Mouse (Mus musculus): ENCODE data around the gene Hoxd3. TPM values are rescaled to one million over a fixed set of nuclear protein-coding genes. Genes with fewer than 3 reads are reported as not detected.

The Hoxd3 gene
- total and polyA plus RNA-seq, 3 experiments, result not detected

DNA sequence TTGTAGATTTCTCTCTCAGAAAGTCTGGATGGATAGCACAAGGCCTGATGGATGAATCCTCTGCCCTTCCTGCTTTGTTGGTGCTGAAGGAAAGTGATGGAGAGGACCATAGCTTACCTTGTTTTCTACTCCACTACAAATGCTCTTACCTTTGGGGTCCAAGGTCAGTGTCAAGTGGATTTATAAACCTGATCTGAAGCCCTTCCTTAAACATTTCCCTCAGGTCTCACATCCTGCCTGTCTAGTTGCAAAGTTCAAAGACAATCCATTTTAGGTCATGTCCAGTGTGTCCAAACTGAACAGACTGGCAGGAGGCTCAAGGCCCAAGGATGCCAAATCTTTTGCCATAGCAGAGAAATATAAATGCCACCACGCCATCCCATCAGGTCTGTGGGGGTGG lies 40.1 kb downstream of the Hoxd3 start:
- no peak for TF ChIP-seq CHD2 (IDR thresholded peaks at IDR 0.05; ENCODE audit: low read length)
- no peak for TF ChIP-seq MAZ (IDR thresholded peaks at IDR 0.05; ENCODE audit: low read depth, low read length)
- TF ChIP-seq POLR2AphosphoS2 (IDR thresholded peaks at IDR 0.05; ENCODE audit: low read length), result no peak
- TF ChIP-seq ETS1 (IDR thresholded peaks at IDR 0.05; ENCODE audit: low read depth, low read length), result no peak
- TF ChIP-seq ZNF384 (IDR thresholded peaks at IDR 0.05; ENCODE audit: low read depth, low read length), result no peak
- no peak for TF ChIP-seq ZMIZ1 (IDR thresholded peaks at IDR 0.05; ENCODE audit: low read depth, low read length)
- no peak for TF ChIP-seq TBP (IDR thresholded peaks at IDR 0.05; ENCODE audit: low read depth, low read length)
- no peak for TF ChIP-seq E2F4 (IDR thresholded peaks at IDR 0.05; ENCODE audit: borderline replicate concordance, low read depth, low read length)
- no peak for TF ChIP-seq MYB (IDR thresholded peaks at IDR 0.05; ENCODE audit: low read depth, low read length)
- TF ChIP-seq JUND (IDR thresholded peaks at IDR 0.05; ENCODE audit: low read depth, low read length), result no peak
- no peak for TF ChIP-seq CHD1 (IDR thresholded peaks at IDR 0.05; ENCODE audit: low read depth, low read length)
- no peak for TF ChIP-seq MAX (IDR thresholded peaks at IDR 0.05; ENCODE audit: low read length)
- no peak for TF ChIP-seq ZC3H11A (IDR thresholded peaks at IDR 0.05; ENCODE audit: low read depth, low read length)
- Histone ChIP-seq H3K9me3 (replicated peaks; ENCODE audit: insufficient read depth, low read length) (no peaks in the 10 kb centered on the region), H3K27ac (ENCODE audit: control insufficient read depth, low read depth, low read length) (no peak overlapping the region), H3K4me3 (ENCODE audit: control insufficient read depth in 1 of 2, insufficient read depth in 1 of 2, low read depth in 2 of 2, low read length in 2 of 2) (no peak overlapping the region), H3K79me2 (ENCODE audit: control insufficient read depth, insufficient read depth, low read length, poor library complexity) (no peaks in the 10 kb centered on the region), H3K9ac (ENCODE audit: control insufficient read depth, low read depth, low read length, poor library complexity, severe bottlenecking) (no peak overlapping the region), H3K27me3 (ENCODE audit: control insufficient read depth in 1 of 2, insufficient read depth in 2 of 2, low read length in 2 of 2) (no peaks in the 10 kb centered on the region; a peak in 1 of 4 replicates), H3K4me1 (ENCODE audit: control insufficient read depth in 1 of 2, insufficient read depth in 2 of 2, low read length in 2 of 2) (no peaks in the 10 kb centered on the region), H3K36me3 (ENCODE audit: control insufficient read depth in 1 of 2, insufficient read depth in 2 of 2, low read length in 2 of 2) (no peaks in the 10 kb centered on the region)
- no peak for DNase-seq (ENCODE audit: low read depth, low spot score)

DNA sequence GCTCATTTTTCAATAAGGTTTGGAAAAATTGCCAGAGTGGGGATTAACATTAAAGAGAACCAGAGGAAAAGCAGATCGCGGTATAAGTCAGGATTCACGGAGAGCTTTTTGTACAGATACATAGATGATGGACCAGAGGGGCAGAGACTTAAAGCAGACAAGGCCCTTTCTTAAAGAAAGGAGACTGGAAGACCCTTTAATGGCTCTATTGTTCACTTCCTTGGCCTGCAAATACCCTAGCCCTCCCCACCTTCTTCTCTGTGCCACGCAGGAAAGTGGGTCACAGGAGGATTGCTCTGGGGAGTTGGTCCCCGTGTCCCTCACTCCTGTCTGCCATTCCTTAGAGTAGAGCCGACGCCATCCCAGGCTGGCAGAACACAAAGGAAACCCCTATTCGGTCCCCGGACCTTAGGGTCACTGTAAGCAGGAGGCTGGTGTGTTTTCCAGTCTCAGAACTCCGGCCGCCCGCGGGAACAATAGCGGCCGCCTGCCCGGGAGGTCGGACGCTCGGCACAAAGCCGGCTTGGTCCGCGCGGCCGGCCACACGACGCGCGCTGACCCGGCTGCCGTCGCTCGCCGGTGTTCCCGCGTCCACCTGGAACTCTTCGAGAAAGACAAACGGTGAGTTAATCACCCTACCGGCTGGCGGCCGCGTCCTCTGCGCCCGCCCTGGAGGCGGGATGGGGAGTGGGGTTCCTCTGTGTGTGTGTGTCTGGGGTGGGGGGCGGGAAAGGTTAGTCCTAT lies 40.9 kb downstream of the Hoxd3 start:
- Histone ChIP-seq H3K36me3 (ENCODE audit: control insufficient read depth in 1 of 2, insufficient read depth in 2 of 2, low read length in 2 of 2) (no peaks in the 10 kb centered on the region), H3K79me2 (ENCODE audit: control insufficient read depth, insufficient read depth, low read length, poor library complexity) (no peaks in the 10 kb centered on the region), H3K27me3 (ENCODE audit: control insufficient read depth in 1 of 2, insufficient read depth in 2 of 2, low read length in 2 of 2) (peaks cover 0 to under 1% of the 10 kb centered on the region in 2 experiments; a peak in 1 of 4 replicates), H3K27ac (ENCODE audit: control insufficient read depth, low read depth, low read length) (no peak overlapping the region), H3K9me3 (replicated peaks; ENCODE audit: insufficient read depth, low read length) (no peaks in the 10 kb centered on the region), H3K9ac (ENCODE audit: control insufficient read depth, low read depth, low read length, poor library complexity, severe bottlenecking) (no peak overlapping the region), H3K4me1 (ENCODE audit: control insufficient read depth in 1 of 2, insufficient read depth in 2 of 2, low read length in 2 of 2) (no peaks in the 10 kb centered on the region), H3K4me3 (ENCODE audit: control insufficient read depth in 1 of 2, insufficient read depth in 1 of 2, low read depth in 2 of 2, low read length in 2 of 2) (no peak overlapping the region)
- no peak for DNase-seq (ENCODE audit: low read depth, low spot score)
- TF ChIP-seq GABPA (IDR thresholded peaks at IDR 0.05; ENCODE audit: low read depth, low read length) (no peak), USF1 (IDR thresholded peaks at IDR 0.05; ENCODE audit: low read depth, low read length) (no peak), SIN3A (IDR thresholded peaks at IDR 0.05; ENCODE audit: low read length) (no peak), HCFC1 (IDR thresholded peaks at IDR 0.05; ENCODE audit: low read depth, low read length) (no peak), E2F4 (IDR thresholded peaks at IDR 0.05; ENCODE audit: borderline replicate concordance, low read depth, low read length) (no peak), BHLHE40 (IDR thresholded peaks at IDR 0.05; ENCODE audit: borderline replicate concordance, low read depth, low read length) (no peak), ELF1 (IDR thresholded peaks at IDR 0.05; ENCODE audit: low read depth, low read length) (no peak), MYC (IDR thresholded peaks at IDR 0.05; ENCODE audit: low read depth, low read length) (no peak), JUND (IDR thresholded peaks at IDR 0.05; ENCODE audit: low read depth, low read length) (no peak), MAZ (IDR thresholded peaks at IDR 0.05; ENCODE audit: low read depth, low read length) (no peak), UBTF (IDR thresholded peaks at IDR 0.05; ENCODE audit: borderline replicate concordance, insufficient read depth, low read depth, low read length) (no peak), NRF1 (IDR thresholded peaks at IDR 0.05; ENCODE audit: insufficient read depth, low read depth, low read length, poor library complexity, severe bottlenecking) (no peak), USF2 (IDR thresholded peaks at IDR 0.05; ENCODE audit: borderline replicate concordance in 1 of 2, insufficient read depth in 1 of 2, low read depth in 1 of 2, low read length in 2 of 2) (no peak), GATA1 (IDR thresholded peaks at IDR 0.05; ENCODE audit: low read depth, low read length) (no peak), CHD2 (IDR thresholded peaks at IDR 0.05; ENCODE audit: low read length) (no peak), MXI1 (IDR thresholded peaks at IDR 0.05; ENCODE audit: low read depth, low read length) (no peak)
